Mouse (Mus musculus): ENCODE measurements around the gene Coasy.

The Coasy gene

GRCm38 (mm10) chr11:101082208-101083082 lies at the start of gene Coasy:
Gene Coasy, plus strand, starts transcription at chr11:101082565.
- in situ Hi-C loops (cut with MseI, MboI) = no loop called here

GRCm38 (mm10) chr11:101033856-101034500 lies 48.4 kb upstream of the Coasy start:
- in situ Hi-C loops (cut with MseI, MboI) = no loop called here

- in situ Hi-C loops (cut with MseI, MboI) = no loop called here
Measured at GRCm38 (mm10) chr11:101034614-101035327, 47.6 kb upstream of the Coasy start.

- in situ Hi-C loops (cut with MseI, MboI) = no loop called here
Measured at GRCm38 (mm10) chr11:101035328-101035695, 47.1 kb upstream of the Coasy start.

- in situ Hi-C loops (cut with MseI, MboI) = no loop called here
Measured at GRCm38 (mm10) chr11:101037795-101038194, 44.6 kb upstream of the Coasy start.

GRCm38 (mm10) chr11:101045826-101046225 lies 36.5 kb upstream of the Coasy start:
- in situ Hi-C loops (cut with MseI, MboI) = no loop called here

- in situ Hi-C loops (cut with MseI, MboI) = no loop called here
Measured at GRCm38 (mm10) chr11:101046440-101046839, 35.9 kb upstream of the Coasy start.

GRCm38 (mm10) chr11:101047502-101047901 lies 34.9 kb upstream of the Coasy start:
- in situ Hi-C loops (cut with MseI, MboI) = no loop called here

- in situ Hi-C loops (cut with MseI, MboI) = no loop called here
Measured at GRCm38 (mm10) chr11:101050359-101050758, 32.0 kb upstream of the Coasy start.

GRCm38 (mm10) chr11:101051051-101051493 lies 31.3 kb upstream of the Coasy start:
- in situ Hi-C loops (cut with MseI, MboI) = no loop called here

- in situ Hi-C loops (cut with MseI, MboI) = no loop called here
Measured at GRCm38 (mm10) chr11:101051617-101052016, 30.7 kb upstream of the Coasy start.

- in situ Hi-C loops (cut with MseI, MboI) = no loop called here
Measured at GRCm38 (mm10) chr11:101052751-101053473, 29.5 kb upstream of the Coasy start.

- in situ Hi-C loops (cut with MseI, MboI) = no loop called here
Measured at GRCm38 (mm10) chr11:101053974-101054373, 28.4 kb upstream of the Coasy start.

- in situ Hi-C loops (cut with MseI, MboI) = loop anchor here in 1 of 2 experiments (5.0 kb wide), 1 partner anchor 73 kb away; no protein-coding TSS in a partner anchor
Measured at GRCm38 (mm10) chr11:101055418-101055817, 26.9 kb upstream of the Coasy start.

GRCm38 (mm10) chr11:101056885-101057284 lies 25.5 kb upstream of the Coasy start:
- in situ Hi-C loops (cut with MseI, MboI) = loop anchor here in 1 of 2 experiments (5.0 kb wide), 1 partner anchor 75 kb away; no protein-coding TSS in a partner anchor

- in situ Hi-C loops (cut with MseI, MboI) = loop anchor here in 1 of 2 experiments (5.0 kb wide), 1 partner anchor 76 kb away; no protein-coding TSS in a partner anchor
Measured at GRCm38 (mm10) chr11:101057860-101058259, 24.5 kb upstream of the Coasy start.

- in situ Hi-C loops (cut with MseI, MboI) = loop anchor here in 1 of 2 experiments (5.0 kb wide), 1 partner anchor 76 kb away; no protein-coding TSS in a partner anchor
Measured at GRCm38 (mm10) chr11:101058726-101059125, 23.6 kb upstream of the Coasy start.

GRCm38 (mm10) chr11:101059473-101059872 lies 22.9 kb upstream of the Coasy start:
- in situ Hi-C loops (cut with MseI, MboI) = loop anchor here in 1 of 2 experiments (5.0 kb wide), 1 partner anchor 77 kb away; no protein-coding TSS in a partner anchor

GRCm38 (mm10) chr11:101060126-101060525 lies 22.2 kb upstream of the Coasy start:
- in situ Hi-C loops (cut with MseI, MboI) = no loop called here

GRCm38 (mm10) chr11:101061049-101061448 lies 21.3 kb upstream of the Coasy start:
- in situ Hi-C loops (cut with MseI, MboI) = no loop called here

Data from mouse trophoblast stem cell (cell line).